Mouse (Mus musculus): ENCODE measurements around the gene Iqsec1. TPM values are rescaled to one million over a fixed set of nuclear protein-coding genes. Genes with fewer than 3 reads are reported as not detected.

Iqsec1 gene
- polyA plus RNA-seq (2012; rRNA removed) = 31.5 and 48.1 TPM in 2 replicates

DNA sequence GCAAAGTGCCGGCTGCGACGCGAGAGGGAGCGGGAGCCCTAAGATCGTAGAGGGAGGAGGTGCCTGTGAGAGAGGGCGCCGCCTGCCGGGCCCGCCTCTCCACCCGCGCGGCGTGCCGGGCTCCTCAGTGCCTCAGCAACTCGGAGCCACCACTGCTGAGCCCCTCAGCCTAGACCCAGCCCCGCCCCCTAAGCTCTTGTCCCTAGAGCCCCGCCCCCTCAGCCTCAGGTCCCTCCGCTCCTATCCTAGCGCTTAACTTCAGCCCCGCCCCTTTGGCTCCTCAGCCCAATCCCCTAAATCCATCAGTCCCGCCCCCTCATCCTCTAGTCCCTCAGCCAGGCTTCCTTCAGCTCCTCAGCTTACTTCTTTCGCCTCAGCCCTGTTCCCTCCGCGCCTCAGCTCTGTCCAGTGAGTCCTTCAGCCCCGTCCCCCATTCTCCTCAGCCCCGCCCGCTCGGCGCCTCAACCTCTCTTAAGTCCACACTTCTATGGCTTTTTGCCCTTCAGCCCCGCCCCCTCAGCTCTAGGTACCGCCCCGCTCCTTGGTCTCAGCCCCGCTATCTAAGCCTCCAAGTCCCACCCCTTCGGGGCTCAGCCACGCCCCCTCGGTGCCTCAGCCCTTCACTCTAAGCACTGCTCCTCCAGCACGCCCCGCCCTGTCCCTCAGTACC, at the start of gene Iqsec1:
Iqsec1 (minus strand) TSS at position 38 of the 670 bp plus-strand sequence.

Other genes with a start within 250 kb of the Iqsec1 start
- gene Nup210, start 128.1 kb upstream of the Iqsec1 start, polyA plus RNA-seq (2012; rRNA removed) = 14.2 and 17.0 TPM in 2 replicates
- gene Hdac11, start 168.0 kb upstream of the Iqsec1 start, polyA plus RNA-seq (2012; rRNA removed) = 36.6 and 44.5 TPM in 2 replicates
- gene Fbln2, start 223.8 kb upstream of the Iqsec1 start, polyA plus RNA-seq (2012; rRNA removed) = 32.4 and 74.0 TPM in 2 replicates